Mouse (Mus musculus) kidney, embryonic 14.5 days (tissue): ENCODE results near the gene Actl6b. TPM values are rescaled to one million over a fixed set of nuclear protein-coding genes. Genes with fewer than 3 reads are reported as not detected.
A peak's percentile ranks its signal among the peaks of the same experiment; 100 is the strongest.

Experiments used
- ATAC-seq: fragments of 200-750 bp; cut with Nextera tagmentation; 2 replicates; pipeline ENCODE4 v1.8.0; 2017; ENCODE audit warnings: moderate number of reproducible peaks, mild to moderate bottlenecking, moderate TSS enrichment, moderate library complexity; ENCODE audit not compliant: low FRiP score, low TSS enrichment
- H3K27ac ChIP-seq: fragments of 300-500 bp; sonication (generic); 2 replicates; pipeline ENCODE4 v1.5.1; 2014; ENCODE audit warnings: low read depth, mild to moderate bottlenecking, low read length, moderate library complexity, mixed read lengths
- H3K27me3 ChIP-seq: fragments of 300-500 bp; sonication (generic); 2 replicates; pipeline ENCODE4 v1.6.1; 2014; ENCODE audit warnings: mild to moderate bottlenecking, low read length; ENCODE audit not compliant: control insufficient read depth, insufficient read depth
- H3K36me3 ChIP-seq: fragments of 300-500 bp; sonication (generic); 2 replicates; pipeline ENCODE4 v1.6.1; 2014; ENCODE audit warnings: low read length, mixed read lengths; ENCODE audit not compliant: control insufficient read depth, insufficient read depth
- H3K4me1 ChIP-seq: fragments of 300-500 bp; sonication (generic); 2 replicates; pipeline ENCODE4 v1.6.1; 2014; ENCODE audit warnings: low read length, mixed read lengths; ENCODE audit not compliant: control insufficient read depth, insufficient read depth
- H3K4me2 ChIP-seq: fragments of 300-500 bp; sonication (generic); replicated peaks from 2 replicates; pipeline ENCODE4 v1.6.1; 2014; ENCODE audit warnings: low read depth, mild to moderate bottlenecking, low read length
- H3K4me3 ChIP-seq: fragments of 300-500 bp; sonication (generic); 2 replicates; pipeline ENCODE4 v1.5.1; 2014; ENCODE audit warnings: mild to moderate bottlenecking, low read length
- H3K9ac ChIP-seq: fragments of 300-500 bp; sonication (generic); 2 replicates; pipeline ENCODE4 v1.6.1; 2014; ENCODE audit warnings: low read depth, mild to moderate bottlenecking, low read length, moderate library complexity
- H3K9me3 ChIP-seq: fragments of 300-500 bp; sonication (generic); 2 replicates; pipeline ENCODE4 v1.6.1; 2016; ENCODE audit warnings: low read length; ENCODE audit not compliant: control insufficient read depth
- WGBS: fragments of 180-500 bp; shearing (Covaris S2); extraction: QIAGEN DNeasy Blood & Tissue Kit; methylation state at CpG from one replicate; pipeline ENCODE4 v1.1.7; 2014; 5-methylcytosine and 5-hydroxymethylcytosine counted together
- polyA plus RNA-seq: library from polyadenylated mRNA; unstranded; fragments of >200 nt; fragmentation: Nextera tagmentation; extraction: Ambion mirVana; gene quantifications from 2 replicates; pipeline ENCODE4 v1.2.1, GENCODE M21; 2014

The Actl6b gene
- polyA plus RNA-seq, 1 experiment from 2014 or later, result not detected

DNA sequence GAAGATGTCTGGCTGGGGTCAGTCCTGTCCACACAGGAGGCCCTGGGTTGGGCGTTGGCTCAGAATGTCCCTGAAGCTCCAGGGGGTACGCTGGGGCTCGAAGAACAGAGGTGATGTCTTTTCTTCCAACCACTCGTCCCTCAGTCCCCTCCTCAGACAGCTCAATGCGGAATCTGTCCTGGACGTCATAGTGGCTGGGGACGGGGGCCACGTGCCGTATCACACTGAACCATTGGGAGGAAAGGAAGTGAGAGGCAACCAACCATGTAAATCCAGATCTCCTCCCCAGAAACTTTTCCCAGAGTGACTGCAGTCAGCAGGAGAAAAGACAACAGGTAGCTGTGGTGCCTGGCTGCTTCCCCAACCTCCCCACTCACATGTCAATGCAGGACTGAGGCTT, 46.3 kb downstream of the Actl6b start:
- peak overlapping the region; percentile 97 for H3K4me2 ChIP-seq
- H3K27me3 ChIP-seq, result no peaks in the 10 kb centered on the region
- no peak for ATAC-seq
- H3K27ac ChIP-seq, result peak overlapping the region; percentile 17; the same call in 1 of the 2 replicates
- peaks cover 13% of the 10 kb centered on the region; the same call in 1 of the 2 replicates for H3K36me3 ChIP-seq
- H3K4me3 ChIP-seq, result peak overlapping the region; percentile 79
- peak overlapping the region; percentile 78; the same call in 1 of the 2 replicates for H3K9ac ChIP-seq
- H3K9me3 ChIP-seq, result no peaks in the 10 kb centered on the region
- WGBS, result 31% methylated on average over 9 of the region's 9 CpGs
- H3K4me1 ChIP-seq, result peaks cover 17% of the 10 kb centered on the region

DNA sequence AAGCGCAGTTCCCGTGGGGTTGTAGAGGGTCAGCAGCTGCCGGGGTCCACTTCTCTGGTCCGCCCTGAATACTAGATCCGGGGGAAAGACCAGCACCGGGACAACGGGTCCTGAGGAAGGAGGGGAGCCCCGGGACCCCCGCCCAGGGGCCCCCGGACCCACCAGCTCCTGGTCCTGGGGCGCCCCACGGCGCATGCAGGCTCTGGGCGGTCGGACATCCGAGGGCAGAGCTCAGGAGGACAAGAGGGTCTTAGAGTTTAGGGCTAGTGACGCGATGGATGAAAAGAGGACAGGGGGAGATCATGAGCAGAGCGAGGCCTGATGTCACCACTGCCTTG, 46.9 kb downstream of the Actl6b start:
- peak overlapping the region; percentile 80; the same call in 1 of the 2 replicates for H3K27ac ChIP-seq
- WGBS, result 2% methylated on average over 19 of the region's 19 CpGs

DNA sequence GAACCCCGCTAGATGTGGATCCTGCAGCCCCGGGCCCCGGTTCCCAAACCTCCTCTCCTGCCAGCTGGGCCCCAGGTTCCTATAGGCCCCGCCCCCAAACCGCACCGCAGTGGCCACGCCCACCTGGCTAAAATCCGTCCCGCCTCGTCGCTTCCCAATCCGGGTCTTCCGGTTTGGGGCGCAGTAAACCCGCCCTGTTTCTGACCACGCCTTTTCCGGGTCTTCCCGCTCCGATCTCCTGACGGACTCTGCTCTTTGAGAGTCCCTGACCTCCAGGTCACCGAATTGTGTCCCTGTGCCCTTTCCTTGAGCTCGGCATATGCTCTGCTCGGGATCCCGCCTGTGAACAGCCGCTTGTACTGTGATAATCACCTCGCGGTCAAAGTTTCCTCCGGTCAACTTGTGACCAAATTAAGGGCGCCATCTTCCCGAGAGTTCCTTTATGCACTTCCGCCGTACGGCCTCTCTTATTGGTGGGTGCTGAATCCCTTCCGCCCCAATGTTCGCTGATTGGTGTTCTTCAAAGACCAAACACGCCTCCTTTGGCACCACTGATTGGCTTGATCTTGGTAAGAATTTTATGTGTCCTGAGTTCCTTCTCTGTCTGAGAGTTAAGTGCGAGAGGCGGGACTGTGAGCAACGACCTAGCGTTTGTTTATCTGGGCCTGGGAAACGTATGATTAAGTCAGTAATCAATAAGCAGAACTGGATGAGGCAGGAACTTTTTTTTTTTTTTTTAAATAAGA, 47.5 kb downstream of the Actl6b start, which contains the start of gene Mospd3:
Gene Mospd3 (minus strand): TSS at position 440 of the 746 bp plus-strand sequence.
- under 1% methylated on average over 41 of the region's 41 CpGs for WGBS
- Histone ChIP-seq H3K27me3 (no peaks in the 10 kb centered on the region), H3K9ac (peak within 1 kb of the TSS; percentile 78), H3K9me3 (no peaks in the 10 kb centered on the region), H3K4me2 (peak within 1 kb of the TSS; percentile 97), H3K4me3 (peak within 1 kb of the TSS; percentile 79), H3K4me1 (peaks cover 17% of the 10 kb centered on the region), H3K36me3 (peaks cover 13% of the 10 kb centered on the region; the same call in 1 of the 2 replicates), H3K27ac (peak within 1 kb of the TSS; percentile 80)
- ATAC-seq, result peak; percentile 93

More for the DNA sequence above, 46.9 kb downstream of the Actl6b start:
- Histone ChIP-seq H3K4me1 (peaks cover 17% of the 10 kb centered on the region), H3K36me3 (peaks cover 13% of the 10 kb centered on the region; the same call in 1 of the 2 replicates), H3K27me3 (no peaks in the 10 kb centered on the region), H3K9ac (peak overlapping the region; percentile 78), H3K4me3 (peak overlapping the region; percentile 79), H3K4me2 (peak overlapping the region; percentile 97), H3K9me3 (no peaks in the 10 kb centered on the region)
- peak; percentile 69; the same call in 1 of the 2 replicates for ATAC-seq

DNA sequence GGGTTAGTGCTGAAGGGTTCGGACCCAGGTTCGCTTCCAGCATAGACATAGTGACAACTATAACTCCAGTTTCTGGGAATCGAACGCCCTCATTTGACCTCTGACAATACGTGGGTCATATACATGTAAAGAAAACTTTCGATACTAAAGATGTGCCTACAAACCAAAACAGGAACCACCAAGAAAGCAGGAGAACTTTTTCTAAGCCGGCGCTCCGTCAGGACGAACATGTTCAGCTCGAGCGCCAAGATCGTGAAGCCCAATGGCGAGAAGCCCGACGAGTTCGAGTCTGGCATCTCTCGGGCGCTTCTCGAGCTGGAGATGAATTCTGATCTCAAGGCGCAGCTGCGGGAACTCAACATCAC, 48.0 kb downstream of the Actl6b start:
- peaks cover 18% of the 10 kb centered on the region; the same call in 1 of the 2 replicates for H3K36me3 ChIP-seq
- H3K9me3 ChIP-seq, result no peaks in the 10 kb centered on the region
- peak overlapping the region; percentile 78 for H3K9ac ChIP-seq
- peak overlapping the region; percentile 63 for H3K4me2 ChIP-seq
- peak overlapping the region; percentile 59 for H3K27ac ChIP-seq
- H3K4me3 ChIP-seq, result peak overlapping the region; percentile 79
- ATAC-seq, result no peak
- H3K27me3 ChIP-seq, result no peaks in the 10 kb centered on the region
- peaks cover 17% of the 10 kb centered on the region for H3K4me1 ChIP-seq
- under 1% methylated on average over 22 of the region's 22 CpGs for WGBS

DNA sequence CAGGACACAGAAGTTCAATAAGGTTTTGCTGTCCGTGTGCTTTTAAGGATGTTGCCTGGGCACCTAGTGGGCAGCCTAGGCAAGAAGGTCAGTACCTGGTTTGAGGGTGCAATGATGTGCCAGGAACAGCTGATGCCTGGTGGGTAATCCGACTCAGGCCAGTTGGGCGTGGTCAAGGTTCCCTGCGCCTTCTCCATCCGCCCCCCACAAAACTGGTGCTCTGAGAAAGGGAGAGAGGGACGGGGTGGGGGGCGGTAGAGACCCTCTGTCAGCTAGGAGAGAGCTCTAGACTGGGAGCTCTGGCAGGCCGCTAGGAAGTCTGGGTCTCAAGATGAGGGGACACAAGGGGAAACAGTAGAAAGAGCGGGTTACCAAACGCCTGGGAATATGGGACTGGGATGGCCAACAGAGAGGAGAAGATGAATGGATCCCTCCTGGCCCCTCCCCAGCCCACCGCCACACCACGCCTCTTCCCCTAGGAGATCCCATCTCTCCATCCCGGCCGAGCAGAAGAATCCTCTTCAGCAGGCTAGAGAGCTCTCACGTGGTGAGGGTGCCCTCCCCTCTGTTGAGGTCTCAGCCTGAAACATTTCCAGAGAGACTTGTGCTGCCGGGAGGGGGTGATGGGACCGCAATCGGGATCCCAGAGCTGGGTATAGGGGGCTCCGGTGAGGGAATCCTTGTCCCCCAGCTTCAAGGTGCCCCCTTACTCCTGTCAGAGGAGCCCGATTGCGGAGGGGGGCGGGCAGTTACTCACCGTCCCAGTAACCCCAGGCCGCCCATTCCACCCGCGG, 54.7 kb downstream of the Actl6b start:
- ATAC-seq, result no peak
- H3K4me3 ChIP-seq, result peak overlapping the region; percentile 18; the same call in 1 of the 2 replicates
- peak overlapping the region; percentile 41 for H3K4me2 ChIP-seq
- H3K9me3 ChIP-seq, result no peaks in the 10 kb centered on the region
- no peak overlapping the region for H3K27ac ChIP-seq
- H3K36me3 ChIP-seq, result peaks cover 23% of the 10 kb centered on the region; the same call in 1 of the 2 replicates
- H3K27me3 ChIP-seq, result no peaks in the 10 kb centered on the region
- H3K4me1 ChIP-seq, result peaks cover 44% of the 10 kb centered on the region
- H3K9ac ChIP-seq, result peak overlapping the region; percentile 35
- 17% methylated on average over 24 of the region's 26 CpGs for WGBS

DNA sequence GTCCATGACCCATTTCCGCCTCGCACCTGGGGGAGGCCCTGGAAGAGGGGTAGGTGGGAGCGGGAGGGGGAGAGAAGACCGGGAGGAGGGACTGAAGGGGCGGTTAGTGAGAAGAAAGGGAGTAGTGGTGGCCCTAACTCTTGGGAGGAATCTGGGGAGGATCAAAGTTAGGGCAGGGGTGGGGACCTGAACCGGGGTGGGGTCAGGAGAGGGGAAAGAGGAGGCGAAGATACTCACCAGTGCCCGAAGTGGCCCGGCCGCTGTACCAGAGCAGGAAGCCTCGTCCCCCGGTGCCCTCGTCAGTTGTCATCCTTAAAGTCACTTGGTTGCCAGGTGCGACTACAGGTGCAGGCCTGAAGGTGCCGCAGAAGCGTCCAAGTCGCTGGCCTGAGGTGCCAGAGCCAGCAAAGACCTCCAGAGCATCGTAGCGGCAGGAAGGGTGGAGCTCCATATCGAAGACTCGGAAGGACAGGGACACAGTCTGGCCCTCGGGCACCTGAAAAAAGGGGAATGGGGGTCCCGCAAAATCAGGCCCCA, 55.4 kb downstream of the Actl6b start:
- Histone ChIP-seq H3K9me3 (no peaks in the 10 kb centered on the region), H3K9ac (peak overlapping the region; percentile 35; the same call in 1 of the 2 replicates), H3K27me3 (no peaks in the 10 kb centered on the region), H3K4me3 (peak overlapping the region; percentile 18; the same call in 1 of the 2 replicates), H3K4me1 (peaks cover 51% of the 10 kb centered on the region), H3K27ac (no peak overlapping the region), H3K4me2 (peak overlapping the region; percentile 41), H3K36me3 (peaks cover 23% of the 10 kb centered on the region; the same call in 1 of the 2 replicates)
- ATAC-seq, result no peak
- WGBS, result 13% methylated on average over 21 of the region's 23 CpGs

DNA sequence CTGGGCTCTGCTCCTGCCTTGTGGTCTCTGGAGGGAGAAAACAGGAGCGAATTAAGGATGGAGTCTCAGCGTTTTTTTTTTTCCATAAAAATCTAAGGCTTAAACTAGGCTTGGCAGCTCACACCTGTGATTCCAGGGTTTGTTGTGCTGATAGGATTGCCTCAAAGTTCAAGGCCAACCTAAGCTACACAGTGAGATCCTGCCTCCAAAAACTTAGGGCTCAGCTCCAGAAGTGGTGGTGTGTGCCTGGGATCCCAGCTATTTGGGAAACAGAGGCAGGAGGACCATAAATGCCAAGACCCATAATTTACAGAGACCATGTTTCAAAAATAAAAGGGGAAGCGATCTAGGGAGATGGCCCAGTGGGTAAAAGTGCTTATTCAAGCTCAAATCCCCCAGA, 56.0 kb downstream of the Actl6b start:
- Histone ChIP-seq H3K4me1 (peaks cover 52% of the 10 kb centered on the region), H3K9ac (no peak overlapping the region), H3K4me2 (peak overlapping the region; percentile 41; the same call in 1 of the 2 replicates), H3K9me3 (no peaks in the 10 kb centered on the region), H3K27me3 (no peaks in the 10 kb centered on the region), H3K4me3 (peak overlapping the region; percentile 35; the same call in 1 of the 2 replicates), H3K27ac (no peak overlapping the region), H3K36me3 (peaks cover 17% of the 10 kb centered on the region; the same call in 1 of the 2 replicates)
- ATAC-seq, result no peak
- WGBS, result 44% methylated on average over 3 of the region's 3 CpGs

DNA sequence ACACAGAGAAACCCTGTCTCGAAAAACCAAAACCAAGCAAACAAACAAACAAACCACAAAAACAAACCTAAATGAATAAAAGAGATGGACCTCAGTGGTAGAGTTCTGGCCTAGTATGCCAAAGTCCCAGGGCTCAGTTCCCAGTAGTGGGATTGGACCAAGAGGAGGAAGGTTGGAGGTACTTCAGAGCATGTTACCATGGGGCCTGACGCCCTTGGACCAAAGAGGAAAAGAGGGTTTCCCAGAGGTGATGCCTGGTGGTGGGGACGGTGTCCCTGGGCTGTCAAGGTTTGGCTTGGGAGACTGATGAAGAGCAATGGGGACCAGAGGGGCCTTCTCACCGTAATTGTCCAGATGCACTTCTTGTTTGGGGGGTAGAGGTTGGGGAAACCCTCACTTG, 56.7 kb downstream of the Actl6b start:
- 0 out of 2 replicates have a peak overlapping the region, but pooled peaks have one; percentile 42 for H3K27ac ChIP-seq
- H3K27me3 ChIP-seq, result no peaks in the 10 kb centered on the region
- peaks cover 16% of the 10 kb centered on the region; the same call in 1 of the 2 replicates for H3K36me3 ChIP-seq
- H3K4me2 ChIP-seq, result peak overlapping the region; percentile 49
- peak overlapping the region; percentile 35 for H3K4me3 ChIP-seq
- H3K9me3 ChIP-seq, result no peaks in the 10 kb centered on the region
- 46% methylated on average over 4 of the region's 4 CpGs for WGBS
- H3K9ac ChIP-seq, result peak overlapping the region; percentile 28; the same call in 1 of the 2 replicates
- H3K4me1 ChIP-seq, result peaks cover 52% of the 10 kb centered on the region
- no peak for ATAC-seq
